Mouse (Mus musculus) kidney, adult 9 months (tissue): ENCODE results near the gene Dnajc5.

ENCODE experiments used
- DNase-seq: peaks from one replicate; pipeline ENCODE4 v3.0.0; 2022

The Dnajc5 gene

GRCm38 (mm10) chr2:181591528-181592085 is 71.3 kb downstream of the Dnajc5 start, which contains the start of gene Prpf6:
TSS of gene Prpf6 (plus strand) at chr2:181591868.
- peak; percentile 48 for DNase-seq

- DNase-seq = peak; percentile 72
Observed at GRCm38 (mm10) chr2:181592231-181593041, 72.2 kb downstream of the Dnajc5 start, which contains the start of gene Zfp512b. TSS of gene Zfp512b (minus strand) at chr2:181592803.

DNA sequence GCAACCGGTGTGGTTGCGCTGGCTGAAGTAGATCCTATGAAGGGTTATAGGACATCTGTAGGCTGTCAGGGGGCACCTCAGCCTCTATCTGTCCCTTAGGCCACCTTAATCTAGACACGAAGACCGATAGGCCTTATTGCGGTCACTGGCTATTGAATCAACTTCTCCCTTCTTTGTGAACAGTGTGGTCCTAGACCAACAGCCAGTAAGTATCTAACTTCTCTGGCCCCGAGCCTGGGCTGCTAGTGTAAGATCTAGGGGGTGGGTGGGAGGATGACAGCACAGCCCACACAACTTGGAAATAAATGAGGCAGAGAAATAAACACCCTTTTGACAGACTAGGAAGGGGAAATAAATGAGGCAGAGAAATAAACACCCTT is 72.7 kb downstream of the Dnajc5 start:
- DNase-seq = no peak

DNA sequence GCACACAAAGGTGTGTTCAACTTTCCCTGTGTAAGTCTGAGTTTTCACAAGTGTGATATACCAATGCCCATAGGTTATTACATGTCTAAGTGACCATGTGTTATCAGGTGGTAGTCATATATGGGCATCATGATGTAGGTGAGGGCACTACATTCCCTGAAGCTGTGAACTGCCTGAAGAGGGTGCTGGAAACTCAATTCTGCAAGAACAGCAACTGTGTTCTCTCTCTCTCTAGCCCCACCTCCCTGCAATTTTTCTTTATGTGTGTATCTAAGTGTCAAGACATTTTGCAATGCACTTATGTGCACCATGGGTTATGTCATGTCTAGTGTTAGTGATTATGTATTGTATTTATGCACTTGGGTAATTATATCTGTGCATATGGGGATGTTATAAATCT is 73.7 kb downstream of the Dnajc5 start:
- no peak for DNase-seq

- DNase-seq = peak; percentile 67
Observed at GRCm38 (mm10) chr2:181594946-181595696, 74.8 kb downstream of the Dnajc5 start.

GRCm38 (mm10) chr2:181596221-181596960 is 76.1 kb downstream of the Dnajc5 start:
- no peak for DNase-seq

DNA sequence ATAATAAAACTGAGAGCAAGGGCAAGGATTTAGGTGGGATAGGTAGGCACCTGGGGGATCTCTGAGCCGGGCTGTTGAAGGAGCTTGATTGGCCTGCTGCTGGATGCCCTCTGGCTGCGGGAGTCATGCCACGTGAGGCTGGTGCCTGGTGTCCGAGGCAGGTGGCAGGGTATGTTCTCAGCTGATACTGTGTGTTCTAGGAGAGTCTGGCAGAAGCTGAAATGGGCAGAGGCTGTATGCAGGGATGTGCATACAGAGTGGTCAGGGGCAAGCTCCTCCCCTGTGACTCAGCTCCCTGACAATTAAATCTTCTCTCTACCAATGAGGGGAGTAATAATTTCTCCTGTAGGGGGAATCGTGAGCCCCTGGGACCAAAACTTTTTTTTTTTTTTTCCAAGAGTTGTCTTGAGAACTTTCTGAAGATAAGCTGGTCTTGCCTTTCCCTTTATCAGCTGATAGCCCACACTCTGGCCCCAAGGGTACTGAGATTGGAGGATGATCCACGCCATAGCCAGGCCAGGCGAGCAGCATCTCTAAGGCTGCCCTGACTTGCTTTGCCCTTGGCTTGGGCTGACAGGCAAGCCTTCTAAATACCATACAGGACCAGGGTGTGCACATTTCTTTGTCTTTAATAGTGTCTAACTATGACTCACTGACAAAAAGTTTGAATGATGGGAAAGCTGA is 77.2 kb downstream of the Dnajc5 start:
- DNase-seq = no peak

GRCm38 (mm10) chr2:181598454-181599351 is 78.4 kb downstream of the Dnajc5 start, which contains the start of gene Samd10:
TSS of gene Samd10 (minus strand) at chr2:181599212.
- DNase-seq = peak; percentile 77

DNA sequence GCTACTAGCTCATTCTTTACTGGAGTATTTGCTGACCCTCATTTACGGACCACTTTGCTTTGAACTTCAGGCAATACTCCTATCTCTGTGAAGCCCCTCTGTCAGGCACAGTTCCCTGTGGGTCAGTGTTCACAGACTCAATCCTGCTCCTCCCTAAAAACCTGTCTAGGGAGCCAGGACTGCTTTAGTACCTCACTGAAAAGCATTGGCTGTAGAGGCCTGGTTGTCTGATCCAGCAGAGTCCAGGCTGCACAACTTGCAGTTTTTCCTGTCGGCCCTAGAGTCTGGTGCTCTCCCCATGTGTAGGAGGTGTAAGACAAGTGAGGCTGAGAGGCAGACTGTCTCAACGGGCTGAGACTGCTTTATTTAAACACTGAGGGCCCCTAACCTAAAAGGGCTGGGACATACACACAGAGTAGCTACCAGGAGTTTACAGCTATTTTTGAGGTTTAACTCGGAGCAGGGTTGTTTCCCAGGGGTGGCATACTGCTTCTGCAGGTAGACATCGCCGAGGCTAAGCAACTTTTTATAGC is 80.0 kb downstream of the Dnajc5 start:
- DNase-seq = no peak

DNA sequence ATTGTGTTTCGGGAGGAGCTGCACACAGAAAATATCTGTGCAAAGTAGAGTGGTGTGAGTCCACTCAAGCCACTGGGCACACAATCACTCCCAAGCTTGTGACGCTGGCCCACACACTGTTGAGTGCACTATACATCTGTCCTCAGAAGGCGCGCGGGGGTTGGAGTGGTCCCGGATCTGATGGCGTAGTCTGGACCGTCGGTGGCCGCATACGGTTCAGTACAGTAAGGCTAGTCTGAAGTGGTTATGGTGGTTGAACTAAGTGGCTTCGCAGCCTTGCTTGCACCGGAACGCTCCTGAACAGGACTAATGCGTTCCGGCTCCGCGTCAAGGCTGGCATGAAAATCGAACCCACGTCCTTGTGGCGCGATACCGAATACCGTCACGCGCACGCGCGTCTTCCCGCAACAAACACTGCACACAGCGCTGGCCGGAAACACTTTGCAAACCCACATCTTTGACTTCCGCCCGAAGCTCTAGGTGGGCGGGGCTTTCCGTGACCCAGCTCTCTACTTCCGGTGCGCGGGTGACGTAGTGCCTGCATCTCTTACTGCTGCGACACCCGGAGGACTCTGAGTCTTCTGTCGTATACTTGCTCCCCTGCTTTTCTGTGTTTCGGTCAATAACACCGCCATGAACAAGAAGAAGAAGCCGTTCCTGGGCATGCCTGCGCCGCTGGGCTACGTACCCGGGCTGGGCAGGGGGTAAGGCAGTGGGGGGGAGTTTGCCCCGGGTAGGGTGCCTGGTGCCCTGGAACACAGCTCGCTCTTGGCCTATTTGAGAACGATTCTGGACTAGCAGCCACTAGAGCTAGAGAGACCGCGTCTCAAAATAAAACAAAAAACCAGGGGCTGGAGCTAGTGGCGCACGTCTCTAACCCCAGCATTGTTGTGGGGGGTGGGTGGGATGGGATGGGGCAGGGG is 80.8 kb downstream of the Dnajc5 start:
- DNase-seq = peak; percentile 98

- DNase-seq = peak; percentile 14
Observed at GRCm38 (mm10) chr2:181601751-181602145, 81.5 kb downstream of the Dnajc5 start.

DNA sequence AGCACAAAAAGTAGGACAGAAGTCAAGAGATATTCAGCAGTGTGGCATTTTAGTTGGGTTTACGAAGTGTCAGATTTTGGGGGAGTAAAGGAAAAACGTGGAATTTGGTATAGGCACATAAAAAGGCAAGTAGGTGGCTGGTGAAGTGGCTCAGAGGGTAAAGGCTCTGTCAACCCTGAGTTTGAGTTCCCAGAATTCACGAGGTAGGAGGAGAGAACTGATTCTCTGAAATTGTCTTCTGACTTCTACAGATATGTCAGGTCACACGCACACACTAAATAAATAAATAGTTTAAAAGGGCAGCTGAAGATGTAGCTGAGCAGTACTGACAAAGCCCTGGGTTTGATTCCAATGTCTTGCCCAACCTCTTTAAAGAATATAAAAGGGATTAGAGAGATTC is 82.1 kb downstream of the Dnajc5 start:
- DNase-seq = peak; percentile 4
